Mouse (Mus musculus) small intestine, adult 2 months (tissue): ENCODE results near the gene Nutm1. TPM values are rescaled to one million over a fixed set of nuclear protein-coding genes. Genes with fewer than 3 reads are reported as not detected.

Experiments used
- H3K27ac ChIP-seq: fragments of 200-500 bp; 2 replicates; pipeline ENCODE4 v1.5.1; 2012; ENCODE audit warnings: low read depth, low read length, control low read depth, inconsistent platforms; ENCODE audit not compliant: insufficient read depth
- H3K27me3 ChIP-seq: fragments of 200-500 bp; 2 replicates; pipeline ENCODE4 v1.6.1; 2012; ENCODE audit warnings: mild to moderate bottlenecking, moderate library complexity, low read length, inconsistent platforms; ENCODE audit not compliant: control insufficient read depth, insufficient read depth
- H3K36me3 ChIP-seq: fragments of 200-500 bp; 2 replicates; pipeline ENCODE4 v1.6.1; 2012; ENCODE audit warnings: mild to moderate bottlenecking, low read length, control low read depth, inconsistent platforms; ENCODE audit not compliant: control insufficient read depth, insufficient read depth
- H3K4me1 ChIP-seq: fragments of 200-500 bp; 2 replicates; pipeline ENCODE4 v1.6.1; 2012; ENCODE audit warnings: low read length, inconsistent platforms, mixed read lengths; ENCODE audit not compliant: control insufficient read depth, insufficient read depth, insufficient read length
- H3K4me3 ChIP-seq: fragments of 200-500 bp; 2 replicates; pipeline ENCODE4 v1.5.1; 2012; ENCODE audit warnings: low read depth, mild to moderate bottlenecking, control low read depth, inconsistent platforms, low read length, moderate library complexity
- CTCF ChIP-seq: fragments of 200-500 bp; IDR thresholded peaks from 2 replicates; pipeline ENCODE4 v1.5.1; 2012; ENCODE audit warnings: low read depth, mild to moderate bottlenecking, control low read depth, inconsistent platforms, low read length, moderate library complexity, mixed read lengths; ENCODE audit not compliant: insufficient replicate concordance, insufficient read length; ENCODE audit errors: extremely low read depth
- POLR2A ChIP-seq: fragments of 200-500 bp; IDR thresholded peaks from 2 replicates; pipeline ENCODE4 v1.6.1; 2012; ENCODE audit warnings: low read depth, mild to moderate bottlenecking, control low read depth, inconsistent platforms, low read length, moderate library complexity
- WGBS: fragments of 180-500 bp; shearing (Covaris S2); methylation state at CpG from one replicate; pipeline ENCODE4 v1.1.7; 2018; 5-methylcytosine and 5-hydroxymethylcytosine counted together
- polyA plus RNA-seq: library from polyadenylated mRNA; depleted of rRNA; stranded (reverse); fragments of >200 nt; gene quantifications from 2 replicates; pipeline ENCODE4 v1.2.3, GENCODE M21; 2012

Gene Nutm1
- polyA plus RNA-seq, 1 experiment: not detected

DNA sequence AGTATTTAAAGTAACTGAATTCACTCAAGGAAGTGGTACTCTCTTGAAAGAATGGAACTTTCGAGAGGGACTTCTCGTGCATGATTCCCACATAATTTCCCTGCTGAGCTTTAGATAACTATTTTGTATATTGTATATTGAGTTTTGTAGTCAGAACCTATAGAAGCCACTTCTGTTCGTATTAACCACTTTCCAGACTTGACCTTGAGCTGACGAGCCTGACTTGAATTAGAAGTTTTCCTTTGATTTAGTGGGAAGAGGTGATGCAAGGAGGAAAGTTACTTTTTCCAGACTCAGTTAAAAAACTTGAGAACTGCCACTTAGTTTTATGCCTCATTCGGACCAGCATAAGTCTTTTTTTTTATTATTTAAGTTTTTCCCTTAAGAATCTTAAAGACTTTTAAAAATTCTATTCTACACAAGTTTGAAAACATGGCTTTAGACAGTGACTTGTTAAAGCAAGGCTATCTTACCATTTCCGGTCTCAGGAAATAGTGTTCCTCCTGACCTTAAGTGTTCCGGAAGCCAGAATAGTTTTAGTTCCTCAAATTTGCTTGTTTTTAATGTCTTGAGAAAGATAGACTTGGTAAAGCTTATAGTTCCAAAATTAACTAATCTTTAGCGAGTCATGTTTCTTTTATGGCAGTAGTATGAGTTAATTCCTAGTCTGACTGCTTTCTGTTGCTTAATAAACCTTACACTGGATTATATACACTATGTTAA is 8.6 kb upstream of the Nutm1 start:
- Histone ChIP-seq H3K36me3 (no peaks in the 10 kb centered on the region; the same call in 1 of the 2 replicates), H3K27ac (no peak overlapping the region), H3K4me3 (no peak overlapping the region), H3K27me3 (no peaks in the 10 kb centered on the region), H3K4me1 (peaks cover 4% of the 10 kb centered on the region; the same call in 1 of the 2 replicates)
- 64% methylated on average over 8 of the region's 8 CpGs for WGBS
- TF ChIP-seq CTCF (no peak), POLR2A (no peak)

DNA sequence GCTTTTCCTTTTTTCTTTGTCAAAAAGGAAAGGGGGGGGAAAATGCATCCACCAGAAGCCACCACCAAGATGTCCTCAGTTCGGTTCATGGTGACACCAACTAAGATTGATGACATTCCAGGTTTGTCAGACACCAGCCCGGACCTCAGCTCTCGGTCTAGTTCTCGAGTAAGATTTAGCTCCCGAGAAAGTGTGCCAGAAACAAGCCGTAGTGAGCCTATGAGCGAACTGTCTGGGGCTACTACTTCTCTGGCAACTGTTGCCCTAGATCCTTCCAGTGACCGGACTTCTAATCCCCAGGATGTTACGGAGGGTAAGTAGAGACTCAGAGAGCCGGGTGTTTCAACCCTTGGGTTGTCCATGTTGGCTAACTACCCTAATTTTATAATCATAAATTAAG is 7.7 kb upstream of the Nutm1 start:
- TF ChIP-seq POLR2A (no peak), CTCF (no peak)
- Histone ChIP-seq H3K4me1 (peaks cover 4% of the 10 kb centered on the region; the same call in 1 of the 2 replicates), H3K4me3 (peak overlapping the region; percentile 47), H3K27me3 (no peaks in the 10 kb centered on the region), H3K27ac (peak overlapping the region; percentile 35), H3K36me3 (no peaks in the 10 kb centered on the region; the same call in 1 of the 2 replicates)
- 39% methylated on average over 10 of the region's 10 CpGs for WGBS

DNA sequence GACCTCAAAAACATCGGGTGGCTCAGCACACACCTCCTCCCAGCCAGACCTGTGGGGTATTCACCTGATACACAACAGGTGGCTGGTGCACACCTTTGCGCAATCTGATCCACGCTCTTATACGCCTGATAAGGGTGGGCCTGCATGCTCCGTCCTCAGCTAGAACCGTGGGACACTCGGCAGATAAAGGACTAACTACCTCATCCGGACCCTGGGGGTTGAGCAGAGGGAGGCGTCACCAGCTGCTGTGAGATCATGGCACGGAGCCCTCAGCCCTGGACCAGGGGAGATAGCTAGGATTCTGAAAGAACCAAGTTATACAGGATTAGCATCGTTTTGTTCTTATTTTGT is 7.1 kb upstream of the Nutm1 start, which contains the start of gene Gm21985:
Gm21985 (plus strand) TSS at position 73 of the 351 bp plus-strand sequence.
- Histone ChIP-seq H3K36me3 (no peaks in the 10 kb centered on the region; the same call in 1 of the 2 replicates), H3K27me3 (no peaks in the 10 kb centered on the region), H3K4me3 (peak within 1 kb of the TSS; percentile 97), H3K27ac (peak within 1 kb of the TSS; percentile 80), H3K4me1 (peaks cover 4% of the 10 kb centered on the region; the same call in 1 of the 2 replicates)
- WGBS: 1% methylated on average over 11 of the region's 11 CpGs
- TF ChIP-seq CTCF (no peak), POLR2A (no peak)

DNA sequence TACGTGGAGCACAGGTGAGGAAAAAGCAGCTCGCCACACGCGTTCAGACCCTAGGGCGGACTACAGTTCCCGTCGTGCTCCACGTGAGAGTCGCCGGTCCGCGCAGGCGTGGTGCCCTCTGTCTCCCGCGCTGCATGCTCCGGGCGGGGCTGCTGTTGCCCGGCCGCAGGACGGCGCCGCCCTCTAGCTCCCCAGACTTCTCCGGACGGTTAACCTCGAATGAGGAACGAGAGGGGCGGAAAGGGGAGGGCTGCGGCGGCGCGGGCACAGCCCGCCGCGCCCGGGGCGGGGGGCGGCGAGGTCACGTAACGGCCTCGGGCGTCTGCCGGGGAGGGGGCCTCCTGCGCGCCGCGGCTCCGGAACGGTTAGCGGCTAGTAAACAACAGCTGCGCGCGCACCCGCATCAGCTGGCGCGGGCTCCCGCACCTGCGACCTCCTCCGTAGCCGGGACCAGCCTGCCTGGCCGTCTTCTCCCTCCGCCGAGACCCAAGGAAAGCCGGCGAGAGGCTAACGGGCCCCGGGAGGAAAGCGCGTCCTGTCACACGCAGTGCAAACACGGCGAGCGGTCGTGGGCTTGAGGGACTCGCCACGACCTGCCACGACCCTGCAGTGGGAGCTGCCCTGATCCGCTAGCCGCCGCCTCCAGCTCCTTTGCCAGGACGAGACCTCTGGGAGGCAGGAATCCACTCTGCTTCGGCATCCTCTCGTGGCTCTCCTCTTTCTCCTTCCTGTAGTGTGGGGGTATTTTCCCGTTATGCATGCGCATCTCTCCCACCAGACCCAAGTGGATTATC is 6.6 kb upstream of the Nutm1 start, which contains the start of gene Slc12a6:
Slc12a6 (plus strand) TSS at position 378 of the 794 bp plus-strand sequence.
- peaks cover 4% of the 10 kb centered on the region; the same call in 1 of the 2 replicates for H3K4me1 ChIP-seq
- peak within 1 kb of the TSS; percentile 80 for H3K27ac ChIP-seq
- TF ChIP-seq POLR2A (peak; percentile 22; the same call in 1 of the 2 replicates), CTCF (no peak)
- H3K36me3 ChIP-seq: no peaks in the 10 kb centered on the region
- H3K4me3 ChIP-seq: peak within 1 kb of the TSS; percentile 97
- H3K27me3 ChIP-seq: no peaks in the 10 kb centered on the region
- WGBS: under 1% methylated on average over 85 of the region's 85 CpGs

DNA sequence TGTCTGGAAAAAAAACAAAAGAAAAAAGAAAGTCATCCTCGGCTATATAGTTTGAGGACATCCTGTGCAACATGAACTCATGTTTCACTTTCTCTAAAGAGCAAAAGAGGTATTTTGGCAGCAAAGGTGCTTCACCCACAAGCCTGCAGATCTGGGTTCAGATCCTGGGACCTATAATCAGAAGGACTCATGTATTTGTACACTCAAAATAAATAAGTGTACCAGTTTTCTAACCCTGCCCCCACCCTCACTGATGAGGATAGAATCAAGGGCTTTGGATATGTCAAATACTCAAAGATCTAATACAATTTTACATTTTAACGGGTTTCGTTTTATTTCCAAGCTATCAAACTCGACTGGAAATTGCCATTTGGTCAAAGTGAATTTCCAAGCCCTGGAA is 5.3 kb upstream of the Nutm1 start:
- 75% methylated on average over 4 of the region's 4 CpGs for WGBS
- TF ChIP-seq POLR2A (no peak), CTCF (no peak)
- Histone ChIP-seq H3K4me3 (no peak overlapping the region), H3K36me3 (no peaks in the 10 kb centered on the region), H3K27ac (no peak overlapping the region), H3K27me3 (no peaks in the 10 kb centered on the region), H3K4me1 (no peaks in the 10 kb centered on the region)

DNA sequence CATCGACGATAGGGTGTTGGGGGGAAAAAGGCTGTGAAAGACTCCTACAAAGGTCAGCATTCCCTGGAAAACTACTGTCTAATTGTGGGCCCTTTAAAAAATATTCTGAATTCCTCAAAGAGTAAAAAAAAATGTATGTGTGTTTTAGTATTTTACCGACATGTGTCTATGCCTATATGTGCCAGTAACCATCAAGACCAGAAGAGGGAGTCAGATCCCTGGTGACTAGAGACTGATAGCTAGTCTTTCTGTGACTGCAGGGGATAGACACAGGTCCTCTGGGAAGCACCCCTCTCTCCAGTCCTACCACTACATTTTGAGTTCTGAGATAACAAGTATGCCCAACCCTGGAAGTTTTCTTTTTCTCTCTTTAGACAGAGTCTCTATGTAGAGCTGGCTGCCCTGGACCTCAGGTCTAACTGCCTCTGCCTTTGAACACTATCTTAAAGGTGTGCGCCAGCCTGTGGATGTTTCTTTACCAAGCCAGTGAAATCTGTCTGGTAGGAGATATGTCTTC is 3.7 kb upstream of the Nutm1 start:
- no peak overlapping the region for H3K27ac ChIP-seq
- H3K36me3 ChIP-seq: no peaks in the 10 kb centered on the region
- WGBS: 24% methylated on average over 4 of the region's 4 CpGs
- H3K4me1 ChIP-seq: no peaks in the 10 kb centered on the region
- H3K27me3 ChIP-seq: no peaks in the 10 kb centered on the region
- H3K4me3 ChIP-seq: no peak overlapping the region
- TF ChIP-seq POLR2A: no peak
- no peak for TF ChIP-seq CTCF
